Mouse (Mus musculus) megakaryocyte, embryonic 14.5 days (primary cell): ENCODE measurements around the gene Rbms2.

Source experiments
- FLI1 ChIP-seq: IDR thresholded peaks from 2 replicates; pipeline ENCODE4 v1.6.1; 2012; ENCODE audit warnings: low read length, inconsistent platforms, mixed read lengths
- GATA1 ChIP-seq: IDR thresholded peaks from 3 replicates; pipeline ENCODE4 v1.6.1; 2012; ENCODE audit warnings: mixed read lengths, low read length, inconsistent platforms, borderline replicate concordance

DNA sequence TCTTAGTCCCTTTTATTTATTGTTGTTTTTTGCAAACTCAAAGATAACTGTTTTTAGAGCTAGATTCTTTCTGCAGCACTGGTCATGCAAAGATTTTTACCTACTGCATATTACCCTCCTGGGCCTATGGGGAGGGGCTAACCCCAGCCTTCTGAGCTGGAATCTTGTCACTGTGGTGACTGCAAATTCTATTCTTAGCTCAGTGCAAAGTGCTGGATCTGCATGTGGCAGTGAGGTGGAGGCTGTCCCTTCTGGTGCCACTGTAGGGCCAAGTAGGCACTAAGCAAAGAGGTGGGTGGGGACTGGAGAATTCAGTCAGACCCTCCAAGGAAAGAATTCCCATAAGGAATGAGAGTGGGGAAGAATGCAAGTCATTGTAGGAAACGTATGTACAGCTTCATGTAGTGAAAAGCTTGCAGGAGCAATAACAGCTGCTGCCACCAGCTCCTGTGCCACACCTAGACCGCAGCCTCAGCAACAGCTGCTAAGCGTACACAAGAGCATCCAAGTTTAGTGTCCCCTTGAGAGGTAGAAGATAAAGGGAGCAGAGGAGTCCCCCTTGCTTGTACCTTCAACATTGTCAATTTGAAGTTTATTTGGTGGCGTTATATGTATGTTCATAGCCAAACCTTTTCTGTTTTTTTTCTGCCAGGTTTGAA lies 69.9 kb downstream of the Rbms2 start:
- no peak for TF ChIP-seq GATA1
- no peak for TF ChIP-seq FLI1
